Mouse (Mus musculus) lung, adult 2 months (tissue): ENCODE data around the gene Flvcr2.

ENCODE experiments used
- CTCF ChIP-seq: fragments of 200-500 bp; IDR thresholded peaks from 2 replicates; pipeline ENCODE4 v1.5.1; 2011; ENCODE audit warnings: mild to moderate bottlenecking, low read length, control low read depth; ENCODE audit not compliant: insufficient read depth
- POLR2A ChIP-seq: fragments of 200-500 bp; IDR thresholded peaks from 2 replicates; pipeline ENCODE4 v1.6.1; 2011; ENCODE audit warnings: low read depth, mild to moderate bottlenecking, control low read depth, low read length, borderline replicate concordance; ENCODE audit errors: extremely low read depth

DNA sequence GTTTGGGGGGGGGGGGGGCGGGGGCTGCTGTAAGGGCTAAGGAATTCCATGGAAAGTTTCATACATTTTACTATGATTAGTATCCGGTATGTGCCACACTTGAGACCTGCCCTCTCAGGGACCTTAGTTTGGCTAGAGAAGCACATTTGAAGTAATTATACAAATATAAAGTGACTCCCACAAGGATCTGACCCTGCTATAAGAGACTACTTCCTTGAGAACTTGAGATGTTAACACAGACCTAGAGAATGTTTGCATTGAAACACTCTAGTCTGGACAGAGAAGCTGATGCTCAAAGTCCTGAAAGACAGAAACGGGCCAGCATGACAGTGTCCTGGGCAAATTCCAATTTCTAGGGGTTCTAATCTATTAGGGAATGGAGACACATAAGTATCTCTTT lies 32.6 kb downstream of the Flvcr2 start:
- TF ChIP-seq CTCF: no peak
- TF ChIP-seq POLR2A: no peak
